Mouse (Mus musculus) stomach, embryonic 14.5 days (tissue): ENCODE results near the gene Mroh7. TPM values are rescaled to one million over a fixed set of nuclear protein-coding genes. Genes with fewer than 3 reads are reported as not detected.
A peak's percentile ranks its signal among the peaks of the same experiment; 100 is the strongest.

Experiments
- ATAC-seq: fragments of 200-750 bp; cut with Nextera tagmentation; 2 replicates; pipeline ENCODE4 v1.8.0; 2017; ENCODE audit warnings: low read depth, moderate TSS enrichment; ENCODE audit not compliant: insufficient number of reproducible peaks, insufficient read depth, low FRiP score
- H3K27ac ChIP-seq: fragments of 300-500 bp; sonication (generic); 2 replicates; pipeline ENCODE4 v1.5.1; 2014; ENCODE audit warnings: mild to moderate bottlenecking, low read length, moderate library complexity, mixed read lengths
- H3K27me3 ChIP-seq: fragments of 300-500 bp; sonication (generic); 2 replicates; pipeline ENCODE4 v1.6.1; 2014; ENCODE audit warnings: low read length, control low read depth, mixed read lengths; ENCODE audit not compliant: control insufficient read depth, insufficient read depth
- H3K36me3 ChIP-seq: fragments of 300-500 bp; sonication (generic); 2 replicates; pipeline ENCODE4 v1.6.1; 2014; ENCODE audit warnings: mild to moderate bottlenecking, control low read depth, low read length, moderate library complexity, mixed read lengths; ENCODE audit not compliant: control insufficient read depth, insufficient read depth
- H3K4me1 ChIP-seq: fragments of 300-500 bp; sonication (generic); 2 replicates; pipeline ENCODE4 v1.6.1; 2014; ENCODE audit warnings: low read length, control low read depth, mixed read lengths; ENCODE audit not compliant: control insufficient read depth, insufficient read depth
- H3K4me2 ChIP-seq: fragments of 300-500 bp; sonication (generic); replicated peaks from 2 replicates; pipeline ENCODE4 v1.6.1; 2014; ENCODE audit warnings: low read depth, low read length, control low read depth
- H3K4me3 ChIP-seq: fragments of 300-500 bp; sonication (generic); 2 replicates; pipeline ENCODE4 v1.5.1; 2014; ENCODE audit warnings: low read depth, low read length, control low read depth
- H3K9ac ChIP-seq: fragments of 300-500 bp; sonication (generic); replicated peaks from 2 replicates; pipeline ENCODE4 v1.6.1; 2014; ENCODE audit warnings: low read depth, mild to moderate bottlenecking, control low read depth, low read length, moderate library complexity, mixed read lengths
- H3K9me3 ChIP-seq: fragments of 300-500 bp; sonication (generic); 2 replicates; pipeline ENCODE4 v1.6.1; 2016; ENCODE audit warnings: low read depth, low read length, control low read depth; ENCODE audit not compliant: control insufficient read depth
- WGBS: fragments of 180-500 bp; shearing (Covaris S2); extraction: QIAGEN DNeasy Blood & Tissue Kit; methylation state at CpG from one replicate; pipeline ENCODE4 v1.1.7; 2014; 5-methylcytosine and 5-hydroxymethylcytosine counted together
- polyA plus RNA-seq: library from polyadenylated mRNA; unstranded; fragments of >200 nt; fragmentation: Nextera tagmentation; extraction: Ambion mirVana; gene quantifications from 2 replicates; pipeline ENCODE4 v1.2.1, GENCODE M21; 2014

Gene Mroh7
- polyA plus RNA-seq, 1 experiment from 2014 or later, result 0.10 TPM

DNA sequence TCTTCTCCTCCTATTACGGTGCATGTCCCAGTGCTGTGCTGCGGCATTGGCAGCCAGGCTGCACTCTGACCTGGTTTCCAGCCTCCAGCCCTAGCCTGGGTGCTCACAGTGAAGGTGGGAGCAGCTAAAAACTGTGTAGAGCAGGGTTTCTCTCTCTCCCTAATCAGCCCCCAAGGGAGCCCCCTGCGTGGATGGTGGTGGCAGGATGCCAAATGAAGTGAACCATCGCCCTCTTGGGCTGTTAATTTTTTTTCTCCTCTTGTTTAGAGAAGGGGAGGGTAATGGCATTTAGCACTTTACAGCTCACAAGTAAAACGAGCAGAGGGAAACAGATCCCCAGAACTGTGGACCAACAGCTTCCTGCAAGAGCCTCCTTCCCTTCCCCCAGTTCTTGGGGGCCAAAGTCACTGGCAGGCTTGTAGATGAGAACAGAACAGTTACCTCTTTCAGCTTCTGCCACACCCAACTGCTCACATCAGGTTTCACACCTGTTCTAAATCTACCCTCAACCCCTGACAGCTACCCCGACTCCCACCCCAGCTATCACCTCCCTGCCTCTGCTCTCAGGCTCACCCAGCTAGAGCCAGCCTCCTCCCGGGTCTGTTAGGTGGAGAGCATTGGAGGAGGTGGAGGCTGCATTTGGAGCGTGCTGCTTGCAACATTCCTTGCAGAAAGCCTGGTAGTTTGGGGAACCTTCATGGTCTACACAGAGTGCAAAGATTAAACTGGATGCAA is 87.1 kb downstream of the Mroh7 start:
- WGBS, result 7% methylated on average over 8 of the region's 8 CpGs

DNA sequence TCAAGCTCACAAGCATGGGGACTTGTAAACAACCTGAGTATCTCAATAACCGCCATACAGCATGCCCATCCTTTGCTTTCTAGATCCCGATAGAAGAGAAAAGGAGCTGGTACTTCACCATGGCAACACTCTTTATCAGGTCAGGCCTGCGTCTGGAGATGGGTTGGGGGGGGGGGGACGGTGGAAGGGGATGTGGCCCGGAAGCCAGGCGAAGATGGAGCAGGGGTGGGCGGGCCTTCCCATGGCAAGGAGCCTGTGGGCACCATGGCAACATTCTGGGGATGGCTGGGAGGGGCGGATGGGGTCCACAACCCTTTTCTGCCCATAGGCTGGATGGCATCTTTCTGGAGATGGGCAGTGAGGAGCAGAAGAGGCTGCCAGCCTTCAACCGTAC is 96.6 kb downstream of the Mroh7 start:
- Histone ChIP-seq H3K27ac (peak overlapping the region; percentile 87), H3K4me3 (no peak overlapping the region), H3K36me3 (no peaks in the 10 kb centered on the region), H3K4me2 (no peak overlapping the region), H3K9me3 (no peaks in the 10 kb centered on the region), H3K9ac (no peak overlapping the region), H3K27me3 (no peaks in the 10 kb centered on the region), H3K4me1 (peaks cover 29% of the 10 kb centered on the region; the same call in 1 of the 2 replicates)
- ATAC-seq, result no peak
- 45% methylated on average over 9 of the region's 9 CpGs for WGBS

More for the DNA sequence above, 87.1 kb downstream of the Mroh7 start:
- no peaks in the 10 kb centered on the region for H3K9me3 ChIP-seq
- peak overlapping the region; percentile 71; the same call in 1 of the 2 replicates for H3K27ac ChIP-seq
- peaks cover 13% of the 10 kb centered on the region for H3K4me1 ChIP-seq
- H3K4me3 ChIP-seq, result no peak overlapping the region
- peak; percentile 54; the same call in 1 of the 2 replicates for ATAC-seq
- no peak overlapping the region; the same call in 1 of the 2 replicates for H3K4me2 ChIP-seq
- no peaks in the 10 kb centered on the region for H3K36me3 ChIP-seq
- H3K27me3 ChIP-seq, result no peaks in the 10 kb centered on the region
- H3K9ac ChIP-seq, result no peak overlapping the region

DNA sequence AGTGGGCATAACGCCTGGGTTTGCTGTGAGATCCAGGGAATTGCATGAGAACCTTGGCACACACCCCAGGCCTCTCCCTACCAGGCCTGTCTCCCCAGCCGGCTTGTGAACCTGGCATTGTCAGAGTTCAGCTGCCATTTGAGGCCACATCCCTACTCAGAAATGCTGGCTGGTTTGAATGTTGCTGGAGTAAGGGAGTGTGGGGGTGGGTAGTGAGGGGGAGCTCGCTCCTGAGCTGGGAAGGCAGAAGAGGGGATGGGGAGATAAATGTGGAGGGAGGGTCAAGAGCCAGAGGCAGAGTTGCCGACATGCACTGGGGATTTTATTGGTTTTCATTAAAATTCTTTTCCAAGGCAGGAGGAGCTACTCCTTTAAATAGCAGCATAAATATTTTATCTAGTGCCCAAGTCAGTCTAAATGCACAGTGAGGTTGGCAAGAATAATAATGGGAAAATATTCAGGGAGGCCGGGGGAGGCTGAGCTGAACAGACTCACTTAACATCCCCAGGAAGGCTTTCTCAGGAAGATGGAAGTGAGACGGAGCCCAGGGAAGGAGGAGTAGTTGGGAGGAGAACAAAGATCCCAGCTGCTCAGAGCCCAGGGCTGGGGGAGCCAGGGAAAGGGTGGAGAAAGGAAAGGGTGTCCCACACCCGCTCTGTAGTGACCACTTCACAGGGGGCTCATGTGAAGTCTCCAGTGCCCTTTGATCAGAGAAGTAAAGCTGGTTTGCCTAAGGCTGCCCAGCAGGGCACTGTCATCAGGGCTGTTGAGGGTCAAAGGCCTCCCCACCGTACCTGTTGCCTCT is 97.2 kb downstream of the Mroh7 start:
- Histone ChIP-seq H3K9me3 (no peaks in the 10 kb centered on the region), H3K9ac (no peak overlapping the region), H3K27ac (peak overlapping the region; percentile 87), H3K4me3 (no peak overlapping the region), H3K4me2 (no peak overlapping the region), H3K27me3 (no peaks in the 10 kb centered on the region), H3K4me1 (peaks cover 32% of the 10 kb centered on the region; the same call in 1 of the 2 replicates), H3K36me3 (no peaks in the 10 kb centered on the region)
- WGBS, result 25% methylated on average over 8 of the region's 8 CpGs
- ATAC-seq, result peak; percentile 21; the same call in 1 of the 2 replicates

DNA sequence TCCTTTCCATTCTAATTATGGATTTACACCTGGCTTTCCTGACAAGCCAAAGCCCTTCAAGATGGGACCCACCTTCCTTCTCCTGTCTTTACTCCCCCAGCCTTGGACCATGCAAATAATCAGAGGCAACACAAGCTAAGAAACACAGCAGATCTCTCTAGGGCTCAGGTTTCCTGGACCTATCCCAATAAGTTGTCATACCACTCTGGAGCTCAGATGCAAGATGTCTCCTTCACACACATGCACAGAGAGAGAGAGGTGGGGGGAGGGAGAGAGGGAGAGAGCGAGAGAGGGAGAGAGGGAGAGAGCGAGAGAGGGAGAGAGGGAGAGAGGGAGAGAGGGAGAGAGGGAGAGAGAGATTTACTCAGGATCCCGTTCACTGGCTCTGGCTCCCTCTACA is 98.4 kb downstream of the Mroh7 start:
- Histone ChIP-seq H3K27me3 (no peaks in the 10 kb centered on the region), H3K9me3 (no peaks in the 10 kb centered on the region), H3K4me1 (peaks cover 32% of the 10 kb centered on the region; the same call in 1 of the 2 replicates), H3K9ac (no peak overlapping the region), H3K4me2 (no peak overlapping the region), H3K27ac (peak overlapping the region; percentile 87; the same call in 1 of the 2 replicates), H3K4me3 (no peak overlapping the region), H3K36me3 (no peaks in the 10 kb centered on the region)
- WGBS, result 0% methylated on average over 1 of the region's 3 CpGs
- ATAC-seq, result no peak

Other genes with a start within 250 kb of the Mroh7 start
- not detected in 2 replicates for gene Bsnd, start 238.6 kb downstream of the Mroh7 start, polyA plus RNA-seq
- gene Dhcr24, start 169.9 kb downstream of the Mroh7 start, polyA plus RNA-seq, result 29.8 and 32.4 TPM in 2 replicates
- not detected in 2 replicates for gene Lexm, start 113.7 kb downstream of the Mroh7 start, polyA plus RNA-seq
- 2.7 and 3.7 TPM in 2 replicates for gene Ttc22, start 108.5 kb downstream of the Mroh7 start, polyA plus RNA-seq
- gene Pars2, start 79.9 kb downstream of the Mroh7 start, polyA plus RNA-seq, result 14.5 and 15.1 TPM in 2 replicates
- gene Ttc4, start 52.0 kb downstream of the Mroh7 start, polyA plus RNA-seq, result 79.5 and 80.4 TPM in 2 replicates
- 4.3 and 4.9 TPM in 2 replicates for gene Fam151a, start 3.0 kb upstream of the Mroh7 start, polyA plus RNA-seq
- 3.7 and 3.9 TPM in 2 replicates for gene Acot11, start 74.1 kb upstream of the Mroh7 start, polyA plus RNA-seq
- 79.9 and 83.9 TPM in 2 replicates for gene Ssbp3, start 179.8 kb upstream of the Mroh7 start, polyA plus RNA-seq